Mouse (Mus musculus) forebrain, embryonic 13.5 days (tissue): ENCODE measurements around the gene Zfp113. TPM values are rescaled to one million over a fixed set of nuclear protein-coding genes. Genes with fewer than 3 reads are reported as not detected.

Experiments used
- ATAC-seq: fragments of 200-750 bp; cut with Nextera tagmentation; 2 replicates; pipeline ENCODE4 v1.8.0; 2017
- H3K27ac ChIP-seq: fragments of 300-500 bp; sonication (generic); 2 replicates; pipeline ENCODE4 v1.5.1; 2015; ENCODE audit warnings: inconsistent platforms, mild to moderate bottlenecking, moderate library complexity
- H3K27me3 ChIP-seq: fragments of 300-500 bp; sonication (generic); 2 replicates; pipeline ENCODE4 v1.6.1; 2015; ENCODE audit warnings: mild to moderate bottlenecking, inconsistent platforms
- H3K36me3 ChIP-seq: fragments of 300-500 bp; sonication (generic); 2 replicates; pipeline ENCODE4 v1.6.1; 2015; ENCODE audit warnings: mild to moderate bottlenecking, inconsistent platforms; ENCODE audit not compliant: poor library complexity, severe bottlenecking
- H3K4me1 ChIP-seq: fragments of 300-500 bp; sonication (generic); 2 replicates; pipeline ENCODE4 v1.6.1; 2015; ENCODE audit warnings: inconsistent platforms
- H3K4me2 ChIP-seq: fragments of 300-500 bp; sonication (generic); 2 replicates; pipeline ENCODE4 v1.6.1; 2015; ENCODE audit warnings: inconsistent platforms, mild to moderate bottlenecking, moderate library complexity
- H3K4me3 ChIP-seq: fragments of 300-500 bp; sonication (generic); 2 replicates; pipeline ENCODE4 v1.5.1; 2015; ENCODE audit warnings: mild to moderate bottlenecking, inconsistent platforms
- H3K9ac ChIP-seq: fragments of 300-500 bp; sonication (generic); 2 replicates; pipeline ENCODE4 v1.6.1; 2015; ENCODE audit warnings: mild to moderate bottlenecking, inconsistent platforms
- H3K9me3 ChIP-seq: fragments of 300-500 bp; sonication (generic); replicated peaks from 2 replicates; pipeline ENCODE4 v1.6.1; 2016; ENCODE audit warnings: inconsistent platforms
- WGBS: fragments of 180-500 bp; shearing (Covaris S2); methylation state at CpG from one replicate; pipeline ENCODE4 v1.1.7; 2015; 5-methylcytosine and 5-hydroxymethylcytosine counted together
- polyA plus RNA-seq: library from polyadenylated mRNA; unstranded; fragments of >200 nt; fragmentation: Nextera tagmentation; extraction: Ambion mirVana; gene quantifications from 2 replicates; pipeline ENCODE4 v1.2.1, GENCODE M21; 2015

Zfp113 gene
- 46.1 and 49.5 TPM in 2 replicates for polyA plus RNA-seq

DNA sequence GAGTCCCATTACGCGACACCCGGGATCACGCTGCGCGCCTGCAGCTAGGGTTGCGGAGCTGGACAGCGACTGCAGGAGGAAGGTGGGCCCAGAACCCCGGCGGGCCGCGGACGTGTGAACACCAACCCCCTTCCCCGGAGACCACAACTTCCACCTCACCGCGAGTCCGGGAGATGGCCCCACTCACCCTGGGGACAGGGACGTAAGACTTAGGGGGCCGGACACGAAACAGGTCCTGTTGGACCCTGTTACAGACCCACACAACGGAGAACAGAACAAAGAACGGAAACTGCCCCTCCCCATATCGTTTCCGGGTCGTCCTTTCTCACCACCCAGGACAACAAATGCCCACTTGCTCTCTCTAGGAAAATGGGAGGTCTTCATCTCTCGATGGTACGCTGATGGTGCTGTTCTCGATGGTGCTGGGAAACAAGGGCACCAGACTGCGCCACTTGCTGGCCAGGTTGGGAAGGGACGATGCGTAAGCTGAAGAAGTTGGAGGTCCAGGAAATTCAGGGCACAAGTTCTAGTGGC is at the start of gene Zfp113:
Gene Zfp113, minus strand, starts transcription at position 302 of the 534 bp plus-strand sequence.
- Histone ChIP-seq H3K9ac (peak within 1 kb of the TSS; percentile 96), H3K36me3 (peaks cover 29% of the 10 kb centered on the region), H3K4me3 (peak within 1 kb of the TSS; percentile 86), H3K9me3 (no peaks in the 10 kb centered on the region), H3K27me3 (no peaks in the 10 kb centered on the region), H3K27ac (peak within 1 kb of the TSS; percentile 94), H3K4me1 (peaks cover 12% of the 10 kb centered on the region), H3K4me2 (peak within 1 kb of the TSS; percentile 76)
- WGBS: under 1% methylated on average over 31 of the region's 31 CpGs
- peak; percentile 97 for ATAC-seq

DNA sequence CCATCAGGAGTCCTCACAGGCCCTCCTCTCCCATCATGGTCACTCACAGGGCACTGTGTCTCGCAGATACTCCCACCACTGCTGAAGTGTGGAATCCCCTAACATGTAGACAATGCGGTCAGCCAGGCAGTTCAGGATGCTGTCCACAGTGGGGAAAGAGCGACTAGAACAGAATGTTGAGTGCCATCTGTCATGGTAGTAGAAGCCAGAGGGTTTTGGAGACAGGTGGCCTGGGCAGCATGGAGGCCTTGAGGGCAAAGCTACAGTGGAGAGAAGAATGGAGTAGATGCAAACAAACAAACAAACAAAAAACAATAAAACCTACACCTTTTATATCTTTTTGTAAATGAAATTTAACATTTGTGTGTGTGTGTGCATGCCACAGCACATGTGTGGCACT is 46.5 kb upstream of the Zfp113 start:
- no peak overlapping the region for H3K9ac ChIP-seq
- no peak overlapping the region for H3K27ac ChIP-seq
- 83% methylated on average over 3 of the region's 3 CpGs for WGBS
- no peak overlapping the region for H3K4me3 ChIP-seq
- no peaks in the 10 kb centered on the region for H3K36me3 ChIP-seq
- H3K27me3 ChIP-seq: no peaks in the 10 kb centered on the region
- no peaks in the 10 kb centered on the region for H3K4me1 ChIP-seq
- H3K9me3 ChIP-seq: peaks cover 9% of the 10 kb centered on the region; the same call in 1 of the 2 replicates
- H3K4me2 ChIP-seq: no peak overlapping the region
- no peak for ATAC-seq

DNA sequence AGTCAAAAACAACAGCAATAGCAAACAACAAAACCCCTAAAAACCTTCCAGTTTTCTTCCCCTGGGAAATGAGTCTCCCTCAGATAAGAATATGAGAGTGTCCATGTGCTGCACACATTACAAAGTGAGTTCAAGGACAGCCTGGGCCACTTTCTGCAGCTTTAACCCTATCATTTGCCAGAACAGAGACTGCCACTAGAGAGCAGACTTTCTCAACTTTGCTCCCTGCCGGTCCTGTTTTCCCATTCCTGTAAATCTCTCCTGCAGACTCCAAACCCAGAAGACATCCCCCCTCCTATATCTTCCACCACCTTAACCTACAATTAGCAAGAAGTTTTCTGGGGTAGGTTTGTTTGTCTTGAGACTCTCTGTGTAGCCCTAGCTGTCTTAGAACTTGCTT is 44.0 kb upstream of the Zfp113 start:
- Histone ChIP-seq H3K27me3 (no peaks in the 10 kb centered on the region), H3K9ac (no peak overlapping the region), H3K36me3 (no peaks in the 10 kb centered on the region), H3K4me3 (no peak overlapping the region), H3K27ac (no peak overlapping the region), H3K4me2 (no peak overlapping the region), H3K4me1 (peaks cover 10% of the 10 kb centered on the region), H3K9me3 (peaks cover 3% of the 10 kb centered on the region; the same call in 1 of the 2 replicates)
- 10% methylated on average over 1 of the region's 1 CpGs for WGBS
- ATAC-seq: no peak

DNA sequence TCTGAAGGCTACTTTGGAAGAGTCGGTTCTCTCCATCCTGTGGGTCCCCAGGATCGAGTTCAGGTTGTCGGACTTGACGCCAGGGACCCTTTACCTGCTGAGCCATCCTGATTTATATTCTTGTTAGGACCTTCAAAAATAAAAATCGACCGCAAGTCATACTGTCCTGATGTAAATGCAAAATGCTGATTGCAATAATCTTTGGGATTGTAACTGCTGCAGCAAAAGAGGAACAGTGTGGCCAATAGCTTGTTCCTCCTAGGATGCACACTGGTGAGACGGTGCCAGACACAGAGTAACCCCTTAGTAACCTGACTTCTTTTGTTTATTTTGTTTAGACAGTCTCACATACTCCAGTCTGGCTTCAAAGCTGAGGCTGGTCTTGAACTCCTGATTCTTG is 39.9 kb upstream of the Zfp113 start:
- 80% methylated on average over 7 of the region's 7 CpGs for WGBS
- Histone ChIP-seq H3K9me3 (no peaks in the 10 kb centered on the region), H3K36me3 (peaks cover 28% of the 10 kb centered on the region), H3K4me1 (peaks cover 16% of the 10 kb centered on the region), H3K4me3 (peak overlapping the region; percentile 77), H3K27me3 (no peaks in the 10 kb centered on the region), H3K27ac (peak overlapping the region; percentile 81; the same call in 1 of the 2 replicates), H3K4me2 (peak overlapping the region; percentile 96), H3K9ac (peak overlapping the region; percentile 91; the same call in 1 of the 2 replicates)
- ATAC-seq: no peak

DNA sequence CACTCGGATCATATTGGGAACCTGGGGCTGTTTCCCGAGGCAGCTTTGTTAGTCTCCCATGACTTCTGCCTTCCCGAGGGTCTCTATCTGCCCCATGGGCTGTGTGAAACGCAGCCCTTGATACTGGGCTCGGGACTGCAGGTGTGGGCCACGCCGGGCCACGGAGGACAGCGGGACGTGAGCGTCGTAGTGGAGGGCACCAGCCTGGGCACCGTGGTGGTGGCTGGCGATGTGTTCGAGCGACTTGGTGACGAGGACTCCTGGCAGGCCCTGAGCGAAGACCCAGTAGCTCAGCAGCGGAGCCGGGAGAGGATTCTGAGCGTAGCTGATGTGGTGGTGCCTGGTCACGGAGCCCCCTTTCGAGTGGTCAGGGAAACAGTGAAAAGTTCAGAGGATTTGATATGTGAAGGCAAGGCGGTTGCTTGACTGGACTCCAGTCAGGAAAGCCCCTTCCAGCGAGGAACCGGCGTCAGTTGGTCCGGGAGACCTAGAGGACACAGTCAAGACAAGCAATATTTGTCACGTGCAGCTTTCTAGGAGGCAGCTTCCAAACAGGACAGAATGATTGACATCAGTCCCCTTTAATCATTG is 39.3 kb upstream of the Zfp113 start:
- WGBS: 2% methylated on average over 29 of the region's 29 CpGs
- Histone ChIP-seq H3K4me2 (peak overlapping the region; percentile 96), H3K4me1 (peaks cover 16% of the 10 kb centered on the region)

DNA sequence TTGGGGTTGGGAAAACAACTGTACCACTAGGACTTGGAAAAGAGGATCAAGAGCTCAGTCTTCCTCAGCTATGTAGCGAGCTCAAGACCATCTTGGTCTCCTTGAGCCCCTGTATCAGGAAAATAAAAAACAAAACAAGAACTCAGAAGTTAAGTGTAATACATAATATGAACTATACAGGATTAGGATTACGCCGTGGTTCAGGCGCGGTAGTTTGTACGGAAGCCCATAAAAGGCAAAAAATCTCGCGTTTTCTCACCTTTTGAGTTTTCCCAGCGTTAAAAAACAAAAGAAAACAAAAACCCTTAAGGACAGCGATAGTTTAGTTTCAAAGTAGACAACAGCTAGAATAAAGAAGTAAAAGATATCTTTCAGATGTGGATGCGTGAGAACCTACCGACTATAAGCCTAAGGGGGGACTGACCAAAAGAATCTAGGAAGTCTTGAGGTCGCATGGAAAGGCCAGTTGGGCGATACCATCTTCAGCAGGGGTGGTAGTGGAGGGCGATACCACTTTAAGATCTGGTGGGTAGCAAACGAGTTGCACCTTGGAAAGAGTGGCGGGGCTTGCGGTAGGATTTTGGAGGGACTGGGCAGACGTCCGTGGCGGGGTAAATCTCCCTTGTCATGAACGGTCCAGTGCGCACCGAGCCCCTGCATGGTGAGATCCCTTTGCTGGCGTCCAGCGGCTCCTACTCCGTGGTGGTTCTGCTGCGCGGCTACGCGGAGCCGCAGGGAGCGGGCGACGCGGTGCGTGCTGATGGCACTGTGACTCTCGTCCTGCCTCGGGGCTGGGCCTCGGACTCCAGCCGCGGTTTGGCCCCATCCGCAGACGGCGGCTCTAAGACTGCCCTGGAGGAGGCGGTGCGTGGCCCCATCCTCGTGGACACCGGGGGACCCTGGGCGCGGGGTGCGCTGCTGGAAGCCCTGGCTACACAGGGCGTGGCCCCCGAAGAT is 38.5 kb upstream of the Zfp113 start, which contains the start of gene Mblac1:
Gene Mblac1, plus strand, starts transcription at position 544 of the 957 bp plus-strand sequence.
- Histone ChIP-seq H3K9me3 (no peaks in the 10 kb centered on the region), H3K27me3 (no peaks in the 10 kb centered on the region), H3K4me3 (peak within 1 kb of the TSS; percentile 77), H3K4me1 (peaks cover 17% of the 10 kb centered on the region), H3K9ac (peak within 1 kb of the TSS; percentile 91), H3K27ac (peak within 1 kb of the TSS; percentile 81), H3K36me3 (peaks cover 36% of the 10 kb centered on the region), H3K4me2 (peak within 1 kb of the TSS; percentile 96)
- ATAC-seq: peak; percentile 87
- 8% methylated on average over 54 of the region's 54 CpGs for WGBS

More for the DNA sequence above, 39.3 kb upstream of the Zfp113 start:
- Histone ChIP-seq H3K9ac (peak overlapping the region; percentile 91), H3K27ac (peak overlapping the region; percentile 81), H3K4me3 (peak overlapping the region; percentile 77), H3K36me3 (peaks cover 32% of the 10 kb centered on the region), H3K9me3 (no peaks in the 10 kb centered on the region), H3K27me3 (no peaks in the 10 kb centered on the region)
- ATAC-seq: peak; percentile 72

DNA sequence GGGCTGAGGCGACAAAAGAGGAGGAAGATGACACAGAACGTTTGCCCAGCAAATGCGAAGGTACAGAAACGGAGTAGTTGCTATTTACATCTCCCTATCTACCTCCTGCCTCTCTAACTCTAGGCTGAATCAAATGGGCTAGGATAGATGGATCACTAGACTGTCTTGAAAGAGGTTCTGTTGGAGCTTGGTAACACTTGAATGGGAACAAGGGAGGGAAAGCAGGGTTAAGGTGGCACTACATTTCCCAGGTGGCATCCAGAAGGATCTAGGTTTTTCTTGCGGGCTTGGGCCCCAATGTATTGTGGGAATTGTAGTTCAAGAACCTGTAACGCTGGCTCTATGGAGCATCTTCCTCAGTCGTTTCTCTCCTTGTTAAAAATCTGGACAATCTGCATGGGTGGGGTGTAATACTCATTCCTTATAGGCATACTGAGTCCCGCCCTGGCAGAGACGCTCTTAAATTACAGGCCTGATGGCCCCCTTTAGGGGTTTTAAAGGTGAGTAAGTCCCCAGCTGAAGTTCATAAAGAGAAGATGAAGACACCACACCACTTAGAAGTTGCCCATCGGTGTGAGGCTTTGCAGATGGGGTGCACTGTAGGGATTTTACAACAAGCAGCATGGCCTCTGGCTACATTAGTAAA is 32.2 kb upstream of the Zfp113 start:
- H3K4me1 ChIP-seq: peaks cover 21% of the 10 kb centered on the region
- ATAC-seq: peak; percentile 88
- WGBS: 0% methylated on average over 10 of the region's 10 CpGs
- H3K36me3 ChIP-seq: peaks cover 47% of the 10 kb centered on the region
- peak overlapping the region; percentile 74 for H3K4me2 ChIP-seq
- peak overlapping the region; percentile 85 for H3K4me3 ChIP-seq
- no peaks in the 10 kb centered on the region for H3K27me3 ChIP-seq
- peak overlapping the region; percentile 65 for H3K27ac ChIP-seq
- no peaks in the 10 kb centered on the region for H3K9me3 ChIP-seq
- H3K9ac ChIP-seq: peak overlapping the region; percentile 79

DNA sequence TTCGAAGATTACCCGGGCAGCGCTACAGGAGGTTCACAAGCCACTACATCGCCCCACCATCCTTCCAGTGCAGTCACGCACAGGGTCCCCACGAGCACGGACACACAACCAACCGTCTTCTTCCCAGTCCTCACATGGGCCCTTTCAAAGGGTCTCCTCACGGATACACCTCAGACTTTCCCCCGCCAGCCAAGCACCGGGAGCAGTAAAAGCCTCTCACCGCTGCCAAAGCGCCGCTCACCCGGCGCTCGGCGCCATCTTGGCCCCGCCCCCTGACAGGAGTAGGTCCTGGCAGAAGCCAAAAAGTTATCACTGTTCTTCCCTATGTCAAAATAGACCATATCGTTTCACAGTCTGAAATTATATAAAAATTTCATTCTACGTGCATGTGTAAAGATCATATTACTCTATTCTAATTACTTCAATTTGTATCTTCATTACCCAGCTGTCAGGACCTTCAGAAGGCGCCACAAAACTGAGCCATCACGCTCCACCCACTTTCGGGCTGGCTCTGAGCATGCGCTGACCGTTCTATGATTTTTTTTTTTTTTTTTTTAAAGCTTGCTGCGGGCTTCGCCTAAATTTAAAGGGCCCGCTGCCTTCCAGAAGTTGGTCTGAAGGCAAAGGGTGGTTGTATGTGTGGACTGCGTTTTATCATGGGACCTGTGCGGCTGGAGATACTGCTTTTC is 31.6 kb upstream of the Zfp113 start, which contains the start of the genes Taf6 and Cnpy4:
Gene Taf6, minus strand, starts transcription at position 502 of the 689 bp plus-strand sequence.
Gene Cnpy4, plus strand, starts transcription at position 536 of the 689 bp plus-strand sequence.
- peak within 1 kb of the TSS; percentile 85 for H3K4me3 ChIP-seq
- peaks cover 47% of the 10 kb centered on the region for H3K36me3 ChIP-seq
- WGBS: under 1% methylated on average over 31 of the region's 31 CpGs
- peak within 1 kb of the TSS; percentile 74 for H3K4me2 ChIP-seq
- no peaks in the 10 kb centered on the region for H3K27me3 ChIP-seq
- peak within 1 kb of the TSS; percentile 79 for H3K9ac ChIP-seq
- H3K9me3 ChIP-seq: no peaks in the 10 kb centered on the region
- peak; percentile 85 for ATAC-seq
- H3K4me1 ChIP-seq: peaks cover 21% of the 10 kb centered on the region
- H3K27ac ChIP-seq: peak within 1 kb of the TSS; percentile 65

DNA sequence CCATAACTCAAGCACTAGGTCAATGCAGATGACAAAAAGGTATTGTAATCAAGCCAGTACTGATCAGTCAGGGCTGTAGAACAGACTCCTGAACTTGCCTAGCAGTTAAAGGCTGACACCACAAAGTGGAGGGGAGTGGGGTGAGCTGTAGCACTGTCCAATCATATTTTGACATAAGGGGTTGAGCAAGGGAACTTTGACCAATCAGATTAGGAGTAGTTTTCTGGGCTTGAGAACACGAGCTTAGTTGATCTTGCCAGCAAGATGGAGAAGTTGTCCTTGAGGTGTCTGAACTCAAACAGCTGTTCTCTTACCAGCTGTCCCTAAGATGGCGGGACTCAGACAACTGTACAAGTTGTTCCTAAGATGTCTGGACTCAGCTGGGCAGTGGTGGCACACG is 17.7 kb upstream of the Zfp113 start:
- Histone ChIP-seq H3K9ac (no peak overlapping the region), H3K27ac (no peak overlapping the region), H3K27me3 (no peaks in the 10 kb centered on the region), H3K36me3 (peaks cover 57% of the 10 kb centered on the region), H3K4me1 (peaks cover 37% of the 10 kb centered on the region), H3K9me3 (no peaks in the 10 kb centered on the region), H3K4me3 (0 out of 2 replicates have a peak overlapping the region, but pooled peaks have one; percentile 78), H3K4me2 (peak overlapping the region; percentile 87)
- ATAC-seq: no peak
- 87% methylated on average over 3 of the region's 3 CpGs for WGBS

DNA sequence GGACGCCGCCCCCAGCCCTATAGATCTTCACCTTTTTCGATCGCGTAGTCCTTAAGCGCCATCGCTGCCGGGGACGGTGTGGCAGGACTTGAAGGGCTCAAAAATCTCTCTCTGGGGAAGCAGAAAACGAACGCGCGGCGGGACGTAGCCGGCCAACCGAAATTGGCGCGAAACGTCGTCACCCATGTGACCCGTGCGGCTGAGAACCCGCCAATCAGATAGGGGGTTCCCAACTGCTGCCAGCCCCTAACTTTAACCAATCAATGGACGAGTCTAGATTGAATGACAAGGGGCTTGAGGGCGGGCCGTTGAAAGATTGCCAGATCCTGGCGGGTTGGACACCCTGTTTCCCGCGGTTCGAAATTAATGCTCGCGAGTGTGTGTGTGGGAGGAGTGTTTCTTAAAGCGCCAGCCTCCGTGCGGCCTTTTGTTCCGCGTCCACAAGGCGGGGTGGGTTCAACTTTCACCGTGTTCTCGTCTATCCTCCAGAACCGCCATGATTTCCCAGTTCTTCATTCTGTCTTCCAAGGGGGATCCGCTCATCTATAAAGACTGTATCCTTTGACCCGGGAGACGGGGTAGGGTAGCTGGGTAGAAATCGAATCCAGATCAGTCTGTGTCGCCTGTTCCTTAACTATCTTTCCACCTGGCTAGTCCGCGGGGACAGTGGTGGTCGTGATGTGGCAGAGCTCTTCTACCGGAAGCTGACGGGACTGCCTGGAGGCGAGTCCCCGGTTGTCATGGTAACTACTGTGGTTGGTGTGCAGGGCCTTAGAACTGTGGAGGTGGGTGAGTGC is 16.3 kb upstream of the Zfp113 start, which contains the start of the genes Ap4m1 and Mcm7:
Gene Ap4m1, plus strand, starts transcription at position 308 of the 797 bp plus-strand sequence.
Gene Mcm7, minus strand, starts transcription at position 728 of the 797 bp plus-strand sequence.
- H3K9ac ChIP-seq: peak within 1 kb of the TSS; percentile 79
- H3K4me3 ChIP-seq: peak within 1 kb of the TSS; percentile 78
- H3K4me1 ChIP-seq: peaks cover 37% of the 10 kb centered on the region
- no peaks in the 10 kb centered on the region for H3K27me3 ChIP-seq
- under 1% methylated on average over 54 of the region's 54 CpGs for WGBS
- H3K27ac ChIP-seq: peak within 1 kb of the TSS; percentile 95
- peaks cover 57% of the 10 kb centered on the region for H3K36me3 ChIP-seq
- H3K4me2 ChIP-seq: peak within 1 kb of the TSS; percentile 87
- no peaks in the 10 kb centered on the region for H3K9me3 ChIP-seq
- ATAC-seq: peak; percentile 93
